Mouse (Mus musculus) limb, embryonic 10.5 days (tissue): Measurements from ENCODE around the gene Ablim2. TPM values are rescaled to one million over a fixed set of nuclear protein-coding genes. Genes with fewer than 3 reads are reported as not detected.
A peak's percentile ranks its signal among the peaks of the same experiment; 100 is the strongest.

Experiments
- DNase-seq: peaks from one replicate; pipeline ENCODE4 v3.0.0-alpha.2; 2017; ENCODE audit warnings: low spot score
- H3K27ac ChIP-seq: fragments of 300-500 bp; sonication (generic); 2 replicates; pipeline ENCODE4 v1.5.1; 2016; ENCODE audit warnings: mild to moderate bottlenecking
- H3K27me3 ChIP-seq: fragments of 300-500 bp; sonication (generic); 2 replicates; pipeline ENCODE4 v1.6.1; 2016; ENCODE audit warnings: low read depth, mild to moderate bottlenecking; ENCODE audit not compliant: poor library complexity, severe bottlenecking
- H3K36me3 ChIP-seq: fragments of 300-500 bp; sonication (generic); 2 replicates; pipeline ENCODE4 v1.6.1; 2016; ENCODE audit warnings: mild to moderate bottlenecking, moderate library complexity
- H3K4me1 ChIP-seq: fragments of 300-500 bp; sonication (generic); 2 replicates; pipeline ENCODE4 v1.6.1; 2016
- H3K4me3 ChIP-seq: fragments of 300-500 bp; sonication (generic); 2 replicates; pipeline ENCODE4 v1.5.1; 2016; ENCODE audit warnings: mild to moderate bottlenecking, moderate library complexity
- H3K9me3 ChIP-seq: fragments of 300-500 bp; sonication (generic); replicated peaks from 2 replicates; pipeline ENCODE4 v1.6.1; 2016; ENCODE audit warnings: mild to moderate bottlenecking
- WGBS: fragments of 180-500 bp; shearing (Covaris S2); methylation state at CpG from one replicate; pipeline ENCODE4 v1.1.7; 2016; 5-methylcytosine and 5-hydroxymethylcytosine counted together
- polyA plus RNA-seq: library from polyadenylated mRNA; unstranded; fragments of >200 nt; fragmentation: Nextera tagmentation; extraction: Ambion mirVana; gene quantifications from 2 replicates; pipeline ENCODE4 v1.2.1, GENCODE M21; 2016

Gene Ablim2
- polyA plus RNA-seq, 1 experiment from 2014 or later = 0.74 TPM

DNA sequence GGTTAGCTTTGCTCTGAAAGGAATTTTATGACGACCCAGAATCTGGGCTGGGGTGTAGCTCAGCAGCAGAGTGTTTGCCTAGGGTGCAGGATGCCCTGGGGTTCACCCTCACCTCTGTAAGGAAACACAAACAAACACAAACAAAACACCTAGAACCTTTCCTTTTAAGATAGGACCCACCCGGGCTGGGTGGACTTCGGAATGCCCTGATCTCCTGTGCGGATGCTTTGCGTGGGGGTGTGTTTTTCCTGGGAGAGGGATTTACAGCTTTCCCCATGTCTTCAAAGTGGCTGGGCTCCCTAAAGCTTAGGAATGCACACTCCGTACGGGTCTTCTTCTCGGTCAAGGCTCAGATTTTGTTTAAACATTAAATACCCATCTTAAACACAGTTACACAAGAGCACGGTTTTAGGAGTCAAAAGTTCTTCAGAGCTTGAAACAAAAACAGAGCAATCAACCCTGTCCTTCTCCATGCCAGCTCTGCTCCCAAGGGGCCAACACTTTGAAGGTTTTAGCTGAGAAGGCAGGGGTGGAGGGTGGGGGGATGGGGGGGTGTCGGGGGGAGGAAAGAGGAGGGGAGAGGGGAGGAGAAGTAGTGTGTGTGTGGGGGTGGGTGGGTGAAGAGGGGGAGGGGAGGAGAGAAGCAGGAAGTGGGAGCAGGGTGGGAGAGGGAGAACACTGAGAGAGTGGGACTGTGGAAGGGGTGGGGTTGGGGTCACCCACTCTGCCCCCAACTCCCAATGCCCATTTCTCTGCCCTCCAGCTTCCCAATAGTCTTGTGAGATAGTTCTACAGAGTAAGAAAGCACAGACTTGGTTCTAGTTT, 142.9 kb downstream of the Ablim2 start:
- WGBS = 14% methylated on average over 10 of the region's 10 CpGs
- Histone ChIP-seq H3K27ac (peak overlapping the region; percentile 42; the same call in 1 of the 2 replicates), H3K4me3 (no peak overlapping the region), H3K4me1 (peaks cover 41% of the 10 kb centered on the region), H3K36me3 (peaks cover 4% of the 10 kb centered on the region; the same call in 1 of the 2 replicates), H3K9me3 (no peaks in the 10 kb centered on the region), H3K27me3 (no peaks in the 10 kb centered on the region)
- no peak for DNase-seq

DNA sequence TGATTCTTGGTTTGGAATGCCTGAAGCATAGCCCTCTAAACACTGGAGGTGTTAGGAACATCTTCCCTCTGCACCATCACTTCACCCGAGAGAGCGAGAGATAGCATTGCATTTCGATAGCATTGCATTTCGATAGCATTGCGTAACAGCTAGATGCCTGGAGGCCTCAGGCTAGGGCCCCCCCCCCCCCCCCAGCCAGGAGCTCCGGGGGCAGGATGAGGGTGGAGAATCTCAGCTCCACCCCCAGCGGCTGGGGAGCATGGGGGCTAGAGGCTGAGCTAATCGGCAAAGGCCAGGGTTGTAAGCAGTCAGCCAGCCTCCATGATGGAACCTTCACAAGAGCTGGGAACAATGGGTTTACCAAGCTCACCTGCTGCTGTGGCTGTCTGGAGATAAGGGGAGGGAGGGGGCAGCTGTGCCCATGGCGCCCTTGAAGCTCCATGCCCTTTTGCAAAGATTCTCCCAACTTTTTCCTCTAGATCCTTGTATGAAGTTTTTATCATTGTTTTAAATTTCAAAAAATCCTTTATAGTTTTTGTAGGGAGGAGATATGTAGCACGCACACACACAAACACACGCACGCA, 143.6 kb downstream of the Ablim2 start:
- H3K4me1 ChIP-seq = peaks cover 41% of the 10 kb centered on the region
- no peak for DNase-seq
- H3K36me3 ChIP-seq = peaks cover 4% of the 10 kb centered on the region; the same call in 1 of the 2 replicates
- H3K27me3 ChIP-seq = no peaks in the 10 kb centered on the region
- 46% methylated on average over 12 of the region's 12 CpGs for WGBS
- no peaks in the 10 kb centered on the region for H3K9me3 ChIP-seq
- peak overlapping the region; percentile 42; the same call in 1 of the 2 replicates for H3K27ac ChIP-seq
- H3K4me3 ChIP-seq = no peak overlapping the region

DNA sequence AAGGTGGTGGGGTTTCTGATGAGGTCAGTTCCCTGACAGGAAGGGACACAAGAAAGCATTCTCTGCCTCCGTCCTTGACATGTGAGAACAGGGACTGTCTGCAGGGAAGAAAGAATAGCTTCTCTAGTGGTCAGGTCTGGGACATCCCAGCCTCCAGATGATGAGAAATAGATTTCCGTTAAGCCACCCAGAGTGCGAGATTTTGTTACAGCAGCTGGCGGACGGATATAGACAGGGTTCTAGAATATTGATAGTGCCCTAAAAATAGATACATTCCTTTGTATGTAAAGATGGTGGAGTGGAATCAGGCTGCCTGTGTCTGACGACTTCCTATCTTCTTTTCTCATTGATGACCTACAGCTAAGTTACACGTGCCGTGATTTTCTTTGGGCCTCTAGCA, 145.8 kb downstream of the Ablim2 start:
- Histone ChIP-seq H3K9me3 (no peaks in the 10 kb centered on the region), H3K4me3 (no peak overlapping the region), H3K27ac (no peak overlapping the region), H3K36me3 (peaks cover 4% of the 10 kb centered on the region; the same call in 1 of the 2 replicates), H3K4me1 (peaks cover 52% of the 10 kb centered on the region), H3K27me3 (no peaks in the 10 kb centered on the region)
- no peak for DNase-seq
- WGBS = 87% methylated on average over 8 of the region's 8 CpGs

DNA sequence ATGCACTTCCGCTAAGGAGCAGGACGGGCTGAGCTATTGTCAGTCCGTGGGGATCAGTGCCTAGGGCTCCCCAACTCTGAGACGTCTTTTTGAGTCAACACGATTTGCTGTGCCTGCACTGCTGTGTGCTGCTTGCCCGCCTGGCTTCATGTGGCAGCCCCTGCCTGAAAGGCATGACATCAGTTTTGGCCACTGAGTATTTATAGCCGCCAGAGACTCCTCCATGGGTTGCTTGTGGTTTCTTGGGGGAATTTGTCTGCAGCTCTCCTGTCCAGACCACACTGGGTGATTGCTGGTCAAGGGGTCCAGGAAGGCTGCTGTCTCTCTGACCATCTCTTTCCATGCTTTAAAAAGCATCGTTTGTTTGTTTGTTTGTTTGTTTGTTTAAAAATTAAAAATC, 147.6 kb downstream of the Ablim2 start:
- Histone ChIP-seq H3K27me3 (no peaks in the 10 kb centered on the region), H3K36me3 (peaks cover 13% of the 10 kb centered on the region), H3K9me3 (no peaks in the 10 kb centered on the region), H3K4me1 (peaks cover 53% of the 10 kb centered on the region), H3K4me3 (no peak overlapping the region), H3K27ac (0 out of 2 replicates have a peak overlapping the region, but pooled peaks have one; percentile 53)
- 71% methylated on average over 8 of the region's 8 CpGs for WGBS
- no peak for DNase-seq

DNA sequence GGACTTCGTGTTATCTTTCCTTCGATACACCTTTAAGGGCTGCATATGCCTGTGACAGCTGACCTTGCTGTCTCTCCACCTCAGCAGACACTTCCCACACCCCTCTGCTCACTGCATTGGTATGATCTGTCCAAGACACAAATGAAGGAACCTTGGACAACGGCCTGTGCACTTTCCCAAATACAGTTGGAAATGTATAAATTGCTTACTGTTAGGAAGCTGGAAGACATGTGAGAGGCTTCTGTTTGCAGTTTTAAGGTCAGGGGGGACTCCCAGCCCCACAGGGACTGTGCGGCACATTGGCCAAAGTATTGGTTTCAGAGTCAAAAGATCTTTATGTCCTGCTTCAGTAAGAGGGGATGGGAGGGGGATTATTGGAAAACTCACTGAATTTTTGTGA, 149.4 kb downstream of the Ablim2 start:
- Histone ChIP-seq H3K27me3 (no peaks in the 10 kb centered on the region), H3K4me3 (no peak overlapping the region), H3K27ac (no peak overlapping the region), H3K4me1 (peaks cover 39% of the 10 kb centered on the region), H3K9me3 (no peaks in the 10 kb centered on the region), H3K36me3 (peaks cover 27% of the 10 kb centered on the region)
- no peak for DNase-seq
- WGBS = 86% methylated on average over 4 of the region's 4 CpGs

DNA sequence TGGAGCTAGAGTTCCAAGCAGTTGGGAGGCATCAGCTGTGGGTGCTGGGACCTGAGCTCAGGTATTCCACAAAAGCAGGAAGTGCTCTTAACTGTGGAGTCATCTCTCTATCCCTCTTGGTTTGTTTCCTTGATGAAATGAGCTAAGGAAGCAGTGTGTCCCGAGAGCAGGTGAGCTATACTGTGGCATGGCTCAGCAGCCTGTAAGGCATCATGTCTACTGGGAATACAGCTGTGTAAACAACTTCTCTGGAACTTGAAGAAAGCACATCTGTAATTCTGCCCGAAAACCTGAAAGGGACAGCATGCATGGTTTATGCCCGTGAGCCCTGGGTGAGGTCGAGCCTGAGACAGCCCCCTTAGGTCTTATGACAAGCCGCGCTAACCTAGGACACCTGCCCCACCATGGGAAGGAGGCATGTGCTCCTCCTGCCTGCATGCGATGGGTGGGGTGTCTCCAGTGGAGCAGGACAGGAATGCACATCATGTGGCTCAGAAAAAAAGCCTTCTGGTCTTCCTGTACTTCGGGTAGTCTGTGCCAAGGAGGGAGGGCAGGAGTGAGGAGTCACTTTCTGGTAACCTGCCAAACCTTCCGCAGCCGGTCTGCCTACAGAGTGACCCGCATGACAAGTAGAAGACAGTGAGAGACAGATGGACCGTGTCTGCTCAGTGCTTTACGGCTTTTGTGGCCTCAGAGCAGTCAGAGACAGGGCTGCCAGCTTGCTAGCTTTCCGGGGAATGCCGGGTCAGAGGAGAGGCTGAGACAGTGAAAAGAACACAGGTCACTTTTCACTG, 150.2 kb downstream of the Ablim2 start:
- Histone ChIP-seq H3K27ac (no peak overlapping the region), H3K9me3 (no peaks in the 10 kb centered on the region), H3K36me3 (peaks cover 33% of the 10 kb centered on the region), H3K27me3 (no peaks in the 10 kb centered on the region), H3K4me3 (no peak overlapping the region), H3K4me1 (peaks cover 39% of the 10 kb centered on the region)
- DNase-seq = no peak
- 40% methylated on average over 15 of the region's 15 CpGs for WGBS

DNA sequence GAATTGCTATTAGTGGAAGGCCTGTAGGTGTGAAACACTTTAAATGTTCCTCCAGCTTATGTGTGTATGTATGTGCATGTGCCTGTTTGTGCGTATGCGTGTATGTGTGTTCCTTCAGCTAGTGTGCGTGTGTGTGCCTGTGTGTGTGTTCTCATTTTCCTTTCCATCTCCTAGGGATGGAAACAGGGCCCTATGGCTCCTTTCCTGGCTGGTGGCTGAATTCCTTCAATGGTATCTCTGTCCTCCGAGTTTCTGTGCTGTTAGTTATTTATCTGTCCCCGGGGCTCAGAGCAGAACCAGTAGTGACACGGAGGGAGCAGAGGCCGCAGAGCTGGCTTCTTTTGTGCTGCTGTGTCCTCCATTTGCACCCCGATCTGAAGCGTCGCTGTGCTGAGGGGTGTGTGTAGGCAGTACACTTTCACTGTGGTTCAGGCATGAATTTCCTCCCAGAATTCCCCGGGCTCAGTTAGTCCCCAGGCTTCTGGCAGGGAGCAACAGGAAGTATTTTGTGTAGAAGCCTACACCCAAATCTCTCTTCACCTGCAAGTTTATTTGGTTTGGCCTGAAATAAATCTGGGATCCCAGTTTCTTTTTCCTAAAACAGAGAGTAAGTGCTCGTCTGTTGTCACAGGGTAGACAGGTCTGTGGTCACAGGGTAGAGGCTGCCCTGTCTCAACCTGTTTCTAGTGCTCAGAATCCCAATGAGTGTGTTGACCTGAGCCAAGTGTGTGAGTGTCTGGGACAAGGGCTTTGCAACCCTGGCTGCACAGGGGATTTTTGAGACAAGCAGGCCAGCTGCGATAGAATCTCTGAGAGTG, 151.2 kb downstream of the Ablim2 start:
- Histone ChIP-seq H3K27ac (peak overlapping the region; percentile 56), H3K36me3 (peaks cover 33% of the 10 kb centered on the region), H3K27me3 (no peaks in the 10 kb centered on the region), H3K4me3 (no peak overlapping the region), H3K4me1 (peaks cover 39% of the 10 kb centered on the region), H3K9me3 (no peaks in the 10 kb centered on the region)
- WGBS = 73% methylated on average over 13 of the region's 13 CpGs
- DNase-seq = no peak

DNA sequence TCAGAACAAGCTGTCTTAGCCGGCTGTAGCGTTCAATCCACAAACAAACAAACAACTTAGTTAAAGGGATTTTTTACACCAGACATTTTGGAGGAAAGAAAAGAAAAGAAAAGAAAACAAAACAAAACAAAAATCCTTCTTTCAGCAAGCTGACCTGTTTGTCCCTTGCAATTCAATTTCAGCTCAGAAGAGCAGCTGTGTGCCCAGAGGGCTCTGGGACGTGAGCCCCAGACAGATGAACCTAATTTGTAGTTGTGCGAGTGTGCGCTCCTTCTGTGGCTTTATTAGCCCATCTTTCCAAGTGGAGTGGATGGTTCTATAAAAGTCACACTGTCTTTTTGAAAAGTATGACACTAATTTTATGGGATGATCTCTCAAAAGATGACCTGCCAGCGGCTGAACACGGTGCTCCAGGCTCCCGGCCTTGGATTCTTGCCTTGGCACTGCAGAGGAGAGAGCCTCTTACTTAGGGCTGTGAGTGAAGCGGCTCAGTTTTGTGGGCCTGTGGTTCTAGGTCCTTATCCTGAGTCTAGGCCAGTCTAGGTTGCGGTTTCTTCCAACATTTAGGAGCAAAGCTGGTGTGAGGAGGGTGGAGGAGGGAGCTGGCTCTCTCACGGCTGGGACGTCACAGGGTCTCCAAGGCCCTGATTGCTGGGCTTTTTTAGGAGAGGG, 158.1 kb downstream of the Ablim2 start:
- Histone ChIP-seq H3K9me3 (no peaks in the 10 kb centered on the region), H3K4me3 (no peak overlapping the region), H3K27ac (0 out of 2 replicates have a peak overlapping the region, but pooled peaks have one; percentile 28), H3K36me3 (peaks cover 21% of the 10 kb centered on the region), H3K27me3 (no peaks in the 10 kb centered on the region), H3K4me1 (peaks cover 53% of the 10 kb centered on the region)
- DNase-seq = no peak
- WGBS = 62% methylated on average over 12 of the region's 12 CpGs

DNA sequence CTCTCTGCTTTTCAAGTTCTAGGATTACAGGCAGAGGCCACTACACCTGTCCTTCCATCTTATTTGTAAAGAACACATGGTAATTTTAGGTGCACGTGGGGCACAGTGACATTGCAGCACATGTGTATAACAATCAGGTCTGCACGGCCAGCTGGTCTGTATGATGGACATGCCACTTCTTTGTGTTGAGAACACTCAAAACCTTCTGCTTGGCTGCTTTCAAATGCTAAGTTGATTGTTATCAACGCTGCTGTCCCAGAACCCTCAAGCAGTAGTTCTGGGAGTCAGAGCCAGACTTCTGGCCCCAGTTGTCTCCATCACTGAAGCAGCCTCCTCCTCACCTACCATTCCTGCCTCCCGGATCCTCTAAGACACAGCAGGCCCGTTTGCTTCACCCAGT, 159.0 kb downstream of the Ablim2 start:
- WGBS = 84% methylated on average over 5 of the region's 5 CpGs
- Histone ChIP-seq H3K4me3 (no peak overlapping the region), H3K4me1 (peaks cover 62% of the 10 kb centered on the region), H3K9me3 (no peaks in the 10 kb centered on the region), H3K27me3 (no peaks in the 10 kb centered on the region), H3K36me3 (peaks cover 13% of the 10 kb centered on the region; the same call in 1 of the 2 replicates), H3K27ac (no peak overlapping the region)
- no peak for DNase-seq

DNA sequence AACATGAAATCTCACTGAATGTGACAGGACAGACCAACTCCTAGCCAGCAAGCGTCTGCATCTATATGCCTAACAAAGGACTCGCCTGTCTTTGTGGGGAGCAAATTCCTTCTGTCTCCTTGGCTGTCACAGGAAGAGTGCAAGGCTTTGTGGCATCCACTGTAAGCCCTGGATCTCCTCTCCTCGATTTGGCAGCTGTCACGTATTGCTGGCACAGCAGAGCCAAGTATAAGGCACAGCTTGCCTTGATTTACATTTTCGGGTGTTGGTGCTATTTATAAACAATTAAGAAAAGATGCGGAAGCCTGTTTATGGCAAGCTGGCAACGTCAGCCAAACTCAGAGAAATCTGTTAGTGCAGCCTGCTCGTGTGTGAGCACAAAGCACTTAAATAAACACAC, 160.7 kb downstream of the Ablim2 start:
- Histone ChIP-seq H3K4me3 (no peak overlapping the region), H3K36me3 (no peaks in the 10 kb centered on the region), H3K4me1 (peaks cover 71% of the 10 kb centered on the region), H3K27ac (peak overlapping the region; percentile 31), H3K27me3 (no peaks in the 10 kb centered on the region), H3K9me3 (no peaks in the 10 kb centered on the region)
- WGBS = 44% methylated on average over 8 of the region's 8 CpGs
- no peak for DNase-seq

DNA sequence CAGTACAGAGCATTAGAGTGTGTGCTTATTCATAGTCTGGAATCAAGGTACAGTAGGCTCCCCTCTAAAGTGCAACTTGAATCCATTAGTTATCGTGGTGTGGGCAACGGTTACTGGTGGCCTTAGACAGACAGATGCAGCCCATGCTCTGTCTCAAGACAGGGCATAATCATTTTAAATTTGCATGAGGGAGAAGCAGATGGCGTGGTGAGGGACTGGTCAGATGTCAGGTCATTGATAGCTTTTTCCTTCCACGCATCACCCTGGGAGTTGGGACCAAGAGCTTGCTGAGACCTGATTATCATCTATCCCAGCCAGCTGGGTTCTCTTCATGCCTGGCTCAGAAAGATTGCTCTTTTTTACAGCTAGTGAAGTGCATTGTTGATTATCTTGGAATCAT, 162.4 kb downstream of the Ablim2 start:
- Histone ChIP-seq H3K36me3 (no peaks in the 10 kb centered on the region), H3K4me1 (peaks cover 80% of the 10 kb centered on the region), H3K9me3 (no peaks in the 10 kb centered on the region), H3K27me3 (no peaks in the 10 kb centered on the region), H3K4me3 (no peak overlapping the region), H3K27ac (no peak overlapping the region)
- 88% methylated on average over 4 of the region's 4 CpGs for WGBS
- DNase-seq = no peak

DNA sequence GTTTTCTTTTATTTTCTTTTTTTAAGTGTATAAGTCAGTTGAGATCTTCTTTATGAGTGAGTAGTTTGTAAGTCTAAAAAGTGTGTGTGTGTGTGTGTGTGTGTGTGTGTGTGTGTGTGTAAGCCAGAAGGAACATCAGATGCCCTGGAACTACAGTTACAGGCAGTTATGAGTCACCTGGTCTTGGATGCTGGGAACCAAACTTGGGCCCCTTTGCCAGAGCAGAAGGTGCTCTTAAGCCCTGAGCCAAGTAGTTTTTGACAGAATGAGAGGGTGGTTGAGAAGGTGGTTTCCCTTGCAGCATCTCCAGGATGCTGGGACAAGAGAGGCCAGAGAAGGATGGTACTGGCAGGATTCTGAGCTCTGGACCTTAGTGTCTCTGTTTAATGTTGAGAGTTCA, 162.9 kb downstream of the Ablim2 start:
- Histone ChIP-seq H3K9me3 (no peaks in the 10 kb centered on the region), H3K27me3 (no peaks in the 10 kb centered on the region), H3K27ac (no peak overlapping the region), H3K4me3 (no peak overlapping the region), H3K4me1 (peaks cover 80% of the 10 kb centered on the region), H3K36me3 (no peaks in the 10 kb centered on the region)
- DNase-seq = no peak
